Mouse (Mus musculus): ENCODE data around the gene Grin2d. TPM values are rescaled to one million over a fixed set of nuclear protein-coding genes. Genes with fewer than 3 reads are reported as not detected.

The Grin2d gene
- polyA plus RNA-seq, 1 experiment from 2014 or later: 0.07 TPM

DNA sequence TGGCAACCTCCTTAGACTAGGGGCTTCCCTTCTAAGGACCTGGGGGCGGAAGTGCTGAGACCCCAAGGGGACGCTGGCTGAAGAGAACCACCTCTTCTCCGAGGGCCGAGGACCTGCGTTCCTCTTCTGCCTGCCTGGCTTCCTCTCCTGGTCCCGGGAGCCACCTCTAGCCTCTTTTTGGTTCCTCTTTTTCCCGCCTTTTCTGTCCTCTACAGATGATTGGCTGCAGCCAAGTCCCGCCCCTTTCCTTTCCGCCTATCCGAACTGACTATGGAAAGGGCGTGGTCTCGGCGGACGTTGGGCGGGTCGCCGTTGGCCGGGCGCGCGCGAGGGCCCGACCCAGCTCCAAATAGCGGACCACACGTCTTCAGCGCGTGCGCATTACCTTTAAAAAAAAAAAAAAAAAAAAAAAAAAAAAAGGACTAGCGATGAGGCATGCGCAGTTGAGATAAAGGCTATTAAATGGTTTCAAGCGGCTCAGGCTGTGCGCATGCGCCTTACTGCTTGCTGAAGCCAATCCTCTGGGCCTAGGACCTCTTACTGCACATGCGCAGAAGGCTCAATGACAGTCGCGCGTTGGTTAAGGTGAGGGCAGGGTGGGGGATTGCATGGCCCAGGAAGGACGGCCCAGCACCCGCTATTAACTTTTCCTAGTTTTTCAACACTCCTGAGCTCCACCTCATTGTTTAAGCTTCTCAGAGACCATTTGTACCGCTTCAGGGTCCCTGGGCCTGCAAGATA is 18.5 kb upstream of the Grin2d start, which contains the start of the genes Syngr4 and Tmem143:
TSS of gene Syngr4 (minus strand) at position 198 of the 741 bp plus-strand sequence.
TSS of gene Tmem143 (plus strand) at position 425 of the 741 bp plus-strand sequence.
- Histone ChIP-seq H3K27ac (peak within 1 kb of the TSS; percentile 90), H3K36me3 (no peaks in the 10 kb centered on the region), H3K9me3 (replicated peaks) (no peaks in the 10 kb centered on the region), H3K9ac (peak within 1 kb of the TSS; percentile 81), H3K4me3 (replicated peaks) (peak within 1 kb of the TSS; percentile 67), H3K4me2 (peak within 1 kb of the TSS; percentile 95), H3K4me1 (replicated peaks) (peaks cover 33% of the 10 kb centered on the region), H3K27me3 (0 out of 2 replicates have a peak, but pooled peaks cover 4% of the 10 kb centered on the region)
- peak; percentile 85 for DNase-seq
- under 1% methylated on average over 40 of the region's 40 CpGs for WGBS (ENCODE audit: insufficient replicate concordance)
- ATAC-seq (ENCODE audit: low read depth): peak; percentile 81

DNA sequence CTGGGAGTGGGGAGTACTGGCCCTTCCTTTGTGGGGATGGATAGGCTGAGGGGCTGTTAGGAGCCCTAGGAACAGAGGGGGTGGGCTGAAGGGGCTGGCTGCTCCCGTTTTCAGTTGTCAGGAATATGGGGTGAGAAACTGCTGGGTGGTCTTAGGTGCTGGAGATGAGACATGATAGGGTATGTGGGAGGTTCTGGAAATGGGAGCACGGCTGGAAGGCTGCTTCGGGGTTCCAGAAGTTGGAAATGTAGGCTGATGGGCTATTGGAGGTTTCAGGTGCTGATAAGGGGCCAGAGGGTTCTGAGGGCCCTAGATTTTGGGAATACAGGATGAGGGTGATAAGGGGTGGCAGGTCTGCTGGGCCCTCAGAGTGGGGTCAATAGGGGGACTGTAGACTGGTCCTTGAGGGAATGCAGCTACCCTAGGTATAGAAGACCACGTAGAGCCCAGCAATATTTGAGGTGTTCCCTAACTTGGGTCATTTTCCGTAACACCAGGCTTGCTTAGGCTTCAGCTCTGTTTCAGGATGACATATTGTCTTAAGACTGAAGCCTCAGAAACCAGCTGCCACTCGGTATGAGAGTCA is 17.8 kb upstream of the Grin2d start:
- DNase-seq: no peak
- no peaks in the 10 kb centered on the region for H3K9me3 ChIP-seq (replicated peaks)
- peaks cover 26% of the 10 kb centered on the region for H3K4me1 ChIP-seq (replicated peaks)
- peak overlapping the region; percentile 65 for H3K9ac ChIP-seq
- H3K36me3 ChIP-seq: no peaks in the 10 kb centered on the region
- ATAC-seq (ENCODE audit: low read depth): peak; percentile 2
- H3K4me2 ChIP-seq: peak overlapping the region; percentile 95
- H3K27me3 ChIP-seq: 0 out of 2 replicates have a peak, but pooled peaks cover 4% of the 10 kb centered on the region
- 65% methylated on average over 6 of the region's 6 CpGs for WGBS (ENCODE audit: insufficient replicate concordance)
- H3K4me3 ChIP-seq (replicated peaks): peak overlapping the region; percentile 67
- H3K27ac ChIP-seq: peak overlapping the region; percentile 90

DNA sequence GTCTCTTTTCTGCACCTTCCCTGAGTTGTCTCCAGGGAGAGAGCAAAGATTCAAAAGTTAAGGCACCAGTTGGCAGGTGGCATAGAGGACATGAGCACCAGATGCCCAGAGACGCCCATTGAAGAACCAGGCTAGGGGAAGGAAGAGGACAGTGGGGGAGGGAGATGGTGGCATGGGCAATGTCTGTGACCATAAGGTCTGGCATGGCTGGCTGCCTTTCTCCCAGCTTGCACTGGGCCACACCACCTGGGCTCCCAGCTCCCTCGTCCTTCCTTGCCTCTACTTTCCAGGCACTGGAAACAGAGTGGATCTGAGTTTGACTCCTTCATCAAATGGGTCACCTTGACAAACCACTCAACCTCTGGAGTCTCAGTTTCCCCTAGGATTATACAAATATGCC is 14.5 kb upstream of the Grin2d start:
- 76% methylated on average over 2 of the region's 2 CpGs for WGBS (ENCODE audit: insufficient replicate concordance)
- Histone ChIP-seq H3K27ac (no peak overlapping the region), H3K36me3 (no peaks in the 10 kb centered on the region), H3K9me3 (replicated peaks) (no peaks in the 10 kb centered on the region), H3K4me1 (replicated peaks) (peaks cover 16% of the 10 kb centered on the region), H3K4me3 (replicated peaks) (no peak overlapping the region), H3K4me2 (no peak overlapping the region), H3K27me3 (0 out of 2 replicates have a peak, but pooled peaks cover 4% of the 10 kb centered on the region), H3K9ac (no peak overlapping the region)
- DNase-seq: no peak
- no peak for ATAC-seq (ENCODE audit: low read depth)

DNA sequence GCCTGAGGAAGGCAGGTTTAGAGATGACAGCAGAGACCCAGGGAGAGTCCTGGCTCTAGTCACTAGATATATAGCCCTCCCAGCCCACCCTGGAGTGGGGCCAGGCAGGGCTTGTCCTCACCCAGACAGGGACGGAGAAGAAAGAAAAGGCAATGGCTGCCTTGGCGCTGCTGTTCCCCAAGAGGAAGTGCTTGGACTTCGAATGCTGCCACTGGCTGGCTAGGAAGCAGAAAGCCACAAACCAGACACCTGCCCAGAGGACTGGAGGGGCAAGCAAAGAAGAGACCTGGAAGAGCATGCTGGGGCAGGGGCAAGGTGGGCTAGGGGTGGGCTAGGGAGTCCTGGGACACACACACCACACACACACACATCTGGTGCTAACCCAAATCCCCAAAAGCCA is 9.1 kb upstream of the Grin2d start:
- H3K36me3 ChIP-seq: peaks cover 34% of the 10 kb centered on the region
- 16% methylated on average over 3 of the region's 3 CpGs for WGBS (ENCODE audit: insufficient replicate concordance)
- ATAC-seq (ENCODE audit: low read depth) (no peak), DNase-seq (no peak)
- no peak overlapping the region for H3K4me3 ChIP-seq (replicated peaks)
- no peaks in the 10 kb centered on the region for H3K4me1 ChIP-seq (replicated peaks)
- no peak overlapping the region for H3K27ac ChIP-seq
- H3K4me2 ChIP-seq: no peak overlapping the region
- no peak overlapping the region for H3K9ac ChIP-seq
- no peaks in the 10 kb centered on the region for H3K9me3 ChIP-seq (replicated peaks)
- no peaks in the 10 kb centered on the region for H3K27me3 ChIP-seq

DNA sequence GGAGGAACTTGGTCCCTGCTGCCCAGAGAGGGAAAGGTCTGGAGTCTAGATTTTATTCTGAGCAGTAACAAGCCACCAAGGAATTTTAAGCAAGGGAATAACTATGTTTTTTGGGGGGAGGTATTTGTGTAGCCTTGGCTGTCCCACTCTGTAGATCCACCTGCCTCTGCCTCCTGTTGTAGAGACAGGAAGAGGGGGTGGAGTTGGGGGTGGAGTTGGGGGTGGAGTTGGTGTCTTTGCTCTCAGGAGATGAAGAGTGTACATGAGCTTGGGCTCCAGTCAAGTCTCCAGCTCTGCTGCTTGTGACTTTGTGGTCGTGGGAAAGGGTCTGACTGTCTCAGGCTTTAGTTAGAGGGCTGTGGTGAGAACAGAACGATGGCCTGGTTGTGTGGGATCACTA is 2.8 kb upstream of the Grin2d start:
- H3K4me2 ChIP-seq: no peak overlapping the region
- H3K27me3 ChIP-seq: no peaks in the 10 kb centered on the region
- no peak overlapping the region for H3K9ac ChIP-seq
- no peak for DNase-seq
- peaks cover 94% of the 10 kb centered on the region for H3K36me3 ChIP-seq
- H3K4me1 ChIP-seq (replicated peaks): no peaks in the 10 kb centered on the region
- ATAC-seq (ENCODE audit: low read depth): no peak
- no peak overlapping the region for H3K27ac ChIP-seq
- H3K9me3 ChIP-seq (replicated peaks): no peaks in the 10 kb centered on the region
- H3K4me3 ChIP-seq (replicated peaks): no peak overlapping the region
- WGBS (ENCODE audit: insufficient replicate concordance): 71% methylated on average over 2 of the region's 2 CpGs

DNA sequence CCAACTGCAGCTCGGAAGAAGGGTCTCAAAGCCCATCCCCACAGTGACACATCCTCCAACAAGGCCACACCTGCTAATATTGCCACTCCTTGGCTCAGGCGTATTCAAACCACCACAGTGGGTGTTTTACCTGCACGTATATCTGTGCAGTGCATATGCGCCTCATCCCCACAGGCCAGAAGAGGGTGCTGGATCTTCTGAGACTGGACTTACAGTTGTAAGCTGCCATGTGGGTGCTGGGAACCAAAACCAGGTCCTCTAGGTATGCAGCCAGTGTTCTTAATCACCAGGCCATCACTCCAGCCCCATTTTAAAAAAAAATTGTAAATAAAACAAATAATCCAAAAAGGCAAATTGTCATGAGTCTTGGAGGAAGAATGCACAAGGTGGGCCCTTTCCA is 2.4 kb upstream of the Grin2d start:
- Histone ChIP-seq H3K27ac (no peak overlapping the region), H3K27me3 (no peaks in the 10 kb centered on the region), H3K9ac (no peak overlapping the region), H3K4me3 (replicated peaks) (no peak overlapping the region), H3K4me1 (replicated peaks) (no peaks in the 10 kb centered on the region), H3K4me2 (no peak overlapping the region), H3K9me3 (replicated peaks) (no peaks in the 10 kb centered on the region), H3K36me3 (peaks cover 95% of the 10 kb centered on the region)
- ATAC-seq (ENCODE audit: low read depth): no peak
- no peak for DNase-seq
- 83% methylated on average over 4 of the region's 4 CpGs for WGBS (ENCODE audit: insufficient replicate concordance)

DNA sequence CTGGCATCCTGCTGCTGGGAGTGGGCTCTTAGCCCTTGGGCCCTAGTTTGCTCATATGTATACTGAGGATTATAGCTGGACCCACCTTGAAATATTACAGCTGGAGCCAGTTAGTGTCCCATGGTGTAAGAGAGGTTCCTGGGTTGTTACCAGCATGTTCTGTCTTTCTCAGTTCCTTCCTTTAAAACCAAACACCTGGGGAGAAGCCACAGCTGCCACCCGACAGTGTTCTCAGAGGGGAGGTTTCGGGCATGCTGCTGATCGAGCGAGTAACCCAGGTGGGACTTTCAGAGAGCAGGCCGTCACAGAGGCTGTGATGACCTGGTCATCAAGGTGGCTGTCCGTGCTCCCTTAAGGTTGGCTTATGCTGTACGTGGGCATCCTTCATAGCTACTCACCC is 1.3 kb downstream of the Grin2d start:
- Histone ChIP-seq H3K27me3 (peaks cover 4% of the 10 kb centered on the region), H3K9ac (no peak overlapping the region), H3K4me2 (no peak overlapping the region), H3K36me3 (peaks cover 77% of the 10 kb centered on the region), H3K27ac (no peak overlapping the region), H3K4me1 (replicated peaks) (peaks cover 18% of the 10 kb centered on the region), H3K9me3 (replicated peaks) (no peaks in the 10 kb centered on the region), H3K4me3 (replicated peaks) (no peak overlapping the region)
- DNase-seq: no peak
- WGBS (ENCODE audit: insufficient replicate concordance): 87% methylated on average over 7 of the region's 7 CpGs
- no peak for ATAC-seq (ENCODE audit: low read depth)

DNA sequence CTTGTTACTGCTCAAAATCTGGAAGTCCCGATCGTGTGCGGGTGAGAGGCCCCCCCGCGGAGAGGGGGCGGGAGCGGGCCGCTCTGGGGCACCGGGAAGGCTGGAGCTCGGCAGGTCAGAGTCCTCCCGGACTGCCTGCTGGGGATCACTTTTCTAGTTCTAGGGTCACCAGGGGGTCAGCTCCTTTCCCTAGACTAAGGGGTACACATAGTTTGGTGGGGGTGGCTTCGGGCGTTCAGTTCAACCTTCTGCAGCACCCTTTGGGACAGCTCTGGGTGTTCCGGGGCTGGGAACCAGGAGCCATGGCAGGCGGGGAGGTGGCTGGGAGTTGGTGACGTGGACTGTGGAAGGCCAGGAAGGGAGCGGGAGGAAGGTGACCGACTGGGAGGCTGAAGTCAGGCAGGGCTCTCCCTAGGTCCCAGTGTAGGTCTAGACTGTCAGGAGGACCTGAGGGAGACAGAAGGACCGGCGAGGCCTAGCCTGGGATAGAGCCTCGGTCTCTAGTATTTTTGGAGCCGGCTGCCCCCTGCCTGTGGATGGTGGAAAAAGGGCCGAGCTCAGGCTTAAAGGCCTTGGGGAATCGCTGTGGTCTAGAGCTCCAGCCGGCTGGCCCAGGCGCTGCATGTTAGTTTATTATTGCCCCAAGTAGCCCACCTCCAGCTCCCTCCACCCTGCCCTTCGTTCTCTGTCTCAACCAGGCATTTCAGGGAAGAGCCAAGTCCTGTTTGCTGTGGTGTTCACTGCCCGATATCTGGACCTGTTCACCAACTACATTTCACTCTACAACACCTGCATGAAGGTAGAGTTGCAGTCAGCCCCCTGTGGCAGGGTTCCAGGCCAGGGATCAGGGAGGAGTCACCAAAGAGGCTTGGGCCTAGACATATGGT is 4.9 kb downstream of the Grin2d start:
- peak; percentile 67 for ATAC-seq (ENCODE audit: low read depth)
- peaks cover 41% of the 10 kb centered on the region for H3K36me3 ChIP-seq
- H3K4me1 ChIP-seq (replicated peaks): peaks cover 26% of the 10 kb centered on the region
- peak overlapping the region; percentile 92 for H3K9ac ChIP-seq
- peak; percentile 48 for DNase-seq
- H3K4me3 ChIP-seq (replicated peaks): peak overlapping the region; percentile 75
- peak overlapping the region; percentile 89 for H3K27ac ChIP-seq
- peak overlapping the region; percentile 94 for H3K4me2 ChIP-seq
- peaks cover 40% of the 10 kb centered on the region for H3K27me3 ChIP-seq
- WGBS (ENCODE audit: insufficient replicate concordance): 4% methylated on average over 28 of the region's 28 CpGs
- no peaks in the 10 kb centered on the region for H3K9me3 ChIP-seq (replicated peaks)

DNA sequence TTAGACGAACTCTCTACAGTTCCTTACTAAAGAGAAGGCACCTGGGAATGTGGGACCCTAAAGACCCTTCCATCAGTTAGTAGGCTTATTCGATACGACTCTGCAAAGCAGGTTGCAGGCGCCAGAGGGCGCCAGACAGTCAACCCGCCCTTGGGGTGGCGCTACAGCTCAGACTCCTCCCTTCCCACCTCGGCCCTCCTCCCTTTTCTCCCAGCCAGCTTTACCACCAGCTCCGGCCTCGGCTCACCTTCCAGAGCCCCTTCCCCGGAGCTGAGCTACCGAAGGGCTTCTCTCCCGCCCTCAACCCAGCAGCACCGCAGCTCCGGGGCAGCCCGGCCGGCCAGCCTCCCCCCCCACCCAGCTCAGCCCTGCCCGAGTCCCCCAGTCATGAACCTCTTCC is 5.6 kb downstream of the Grin2d start, which contains the start of gene Kdelr1:
TSS of gene Kdelr1 (plus strand) at position 149 of the 400 bp plus-strand sequence.
- Histone ChIP-seq H3K4me3 (replicated peaks) (peak within 1 kb of the TSS; percentile 75), H3K9ac (peak within 1 kb of the TSS; percentile 92), H3K36me3 (peaks cover 37% of the 10 kb centered on the region), H3K27me3 (peaks cover 47% of the 10 kb centered on the region), H3K9me3 (replicated peaks) (no peaks in the 10 kb centered on the region), H3K27ac (peak within 1 kb of the TSS; percentile 89), H3K4me2 (peak within 1 kb of the TSS; percentile 94), H3K4me1 (replicated peaks) (peaks cover 32% of the 10 kb centered on the region)
- DNase-seq (peak; percentile 79), ATAC-seq (ENCODE audit: low read depth) (peak; percentile 77)
- WGBS (ENCODE audit: insufficient replicate concordance): 2% methylated on average over 18 of the region's 18 CpGs

DNA sequence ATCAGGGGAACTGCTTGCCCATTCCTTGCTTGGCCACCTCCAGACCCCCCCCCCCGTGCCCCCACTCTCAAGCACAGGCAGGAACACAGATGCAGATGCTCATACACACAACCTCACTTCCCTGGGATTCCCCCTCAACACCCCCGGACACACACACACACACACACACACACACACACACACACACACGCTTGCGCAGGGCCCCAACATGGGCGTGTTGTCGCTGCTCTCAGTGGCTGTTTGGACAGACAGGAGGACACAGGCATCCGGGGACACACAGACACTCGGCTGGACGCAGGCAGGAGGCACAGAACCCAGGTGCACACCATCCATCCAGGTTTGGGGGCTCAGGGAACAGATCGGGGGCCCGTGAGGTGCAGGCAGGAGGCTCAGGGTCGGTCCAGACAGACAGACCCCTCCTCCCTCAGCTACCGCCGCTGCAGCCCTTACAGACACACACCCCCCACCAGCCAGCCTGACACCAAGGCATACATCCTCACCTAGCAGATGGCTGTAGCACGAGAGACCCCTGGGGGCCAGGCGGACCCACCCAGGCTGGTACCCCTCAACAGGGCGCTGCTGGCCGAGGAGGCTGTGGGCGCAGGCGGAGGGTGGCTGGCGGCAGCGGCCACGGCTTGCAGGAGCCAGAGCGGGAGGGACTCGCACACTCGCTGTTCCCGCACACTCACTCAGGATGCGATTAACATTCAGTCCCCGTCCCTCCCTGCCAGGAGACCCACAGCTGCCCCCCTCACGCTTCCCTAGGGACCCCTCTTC is 7.7 kb downstream of the Grin2d start:
- Histone ChIP-seq H3K4me3 (replicated peaks) (peak overlapping the region; percentile 9; the same call in 1 of the 2 replicates), H3K9ac (no peak overlapping the region), H3K36me3 (peaks cover 16% of the 10 kb centered on the region), H3K27me3 (peaks cover 67% of the 10 kb centered on the region), H3K27ac (no peak overlapping the region), H3K4me2 (peak overlapping the region; percentile 8; the same call in 1 of the 2 replicates), H3K9me3 (replicated peaks) (no peaks in the 10 kb centered on the region), H3K4me1 (replicated peaks) (peaks cover 42% of the 10 kb centered on the region)
- ATAC-seq (ENCODE audit: low read depth) (no peak), DNase-seq (no peak)
- WGBS (ENCODE audit: insufficient replicate concordance): 4% methylated on average over 29 of the region's 30 CpGs

Measured in liver, embryonic 13.5 days (tissue).